Mouse (Mus musculus): ENCODE results near the gene Mybph. TPM values are rescaled to one million over a fixed set of nuclear protein-coding genes. Genes with fewer than 3 reads are reported as not detected.

The Mybph gene
- total and polyA plus RNA-seq, 3 experiments = not detected

DNA sequence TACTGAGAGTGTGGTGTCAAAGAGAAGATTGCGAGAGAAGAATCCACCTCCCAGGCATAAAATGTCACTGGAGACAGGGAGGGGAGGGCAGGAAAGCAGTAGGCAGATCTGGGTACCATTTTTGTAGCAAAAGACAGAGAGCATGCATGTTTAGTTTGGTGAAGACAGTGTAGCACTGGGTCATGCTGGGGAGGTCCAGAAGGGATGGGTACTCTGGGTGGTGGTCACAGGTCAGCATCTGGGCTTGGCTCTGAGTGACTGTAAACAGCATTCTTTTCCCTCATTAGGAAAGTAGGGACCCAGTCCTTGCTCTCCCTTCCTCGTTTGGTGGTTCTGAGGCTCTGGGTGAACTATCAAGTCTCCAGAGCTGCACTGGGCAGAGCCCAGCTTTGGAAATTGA lies 7.2 kb downstream of the Mybph start:
- Histone ChIP-seq H3K36me3 (ENCODE audit: control insufficient read depth in 1 of 2, insufficient read depth in 2 of 2, low read length in 2 of 2) (peaks cover 0 to 7% of the 10 kb centered on the region in 2 experiments; a peak in 2 of 4 replicates), H3K27me3 (ENCODE audit: control insufficient read depth in 1 of 2, insufficient read depth in 2 of 2, low read length in 2 of 2) (no peaks in the 10 kb centered on the region), H3K4me3 (ENCODE audit: control insufficient read depth in 1 of 2, insufficient read depth in 1 of 2, low read depth in 2 of 2, low read length in 2 of 2) (no peak overlapping the region), H3K79me2 (ENCODE audit: control insufficient read depth, insufficient read depth, low read length, poor library complexity) (no peaks in the 10 kb centered on the region), H3K4me1 (ENCODE audit: control insufficient read depth in 1 of 2, insufficient read depth in 2 of 2, low read length in 2 of 2) (peaks cover 0 to 13% of the 10 kb centered on the region in 2 experiments; a peak in 2 of 4 replicates), H3K27ac (ENCODE audit: control insufficient read depth, low read depth, low read length) (no peak overlapping the region), H3K9ac (ENCODE audit: control insufficient read depth, low read depth, low read length, poor library complexity, severe bottlenecking) (no peak overlapping the region), H3K9me3 (replicated peaks; ENCODE audit: insufficient read depth, low read length) (no peaks in the 10 kb centered on the region)
- DNase-seq (ENCODE audit: low read depth, low spot score) = no peak
- TF ChIP-seq ZC3H11A (IDR thresholded peaks at IDR 0.05; ENCODE audit: low read depth, low read length) (no peak), MAFK (IDR thresholded peaks at IDR 0.05; ENCODE audit: borderline replicate concordance, low read depth, low read length) (no peak), RCOR1 (IDR thresholded peaks at IDR 0.05; ENCODE audit: low read depth, low read length) (no peak)

DNA sequence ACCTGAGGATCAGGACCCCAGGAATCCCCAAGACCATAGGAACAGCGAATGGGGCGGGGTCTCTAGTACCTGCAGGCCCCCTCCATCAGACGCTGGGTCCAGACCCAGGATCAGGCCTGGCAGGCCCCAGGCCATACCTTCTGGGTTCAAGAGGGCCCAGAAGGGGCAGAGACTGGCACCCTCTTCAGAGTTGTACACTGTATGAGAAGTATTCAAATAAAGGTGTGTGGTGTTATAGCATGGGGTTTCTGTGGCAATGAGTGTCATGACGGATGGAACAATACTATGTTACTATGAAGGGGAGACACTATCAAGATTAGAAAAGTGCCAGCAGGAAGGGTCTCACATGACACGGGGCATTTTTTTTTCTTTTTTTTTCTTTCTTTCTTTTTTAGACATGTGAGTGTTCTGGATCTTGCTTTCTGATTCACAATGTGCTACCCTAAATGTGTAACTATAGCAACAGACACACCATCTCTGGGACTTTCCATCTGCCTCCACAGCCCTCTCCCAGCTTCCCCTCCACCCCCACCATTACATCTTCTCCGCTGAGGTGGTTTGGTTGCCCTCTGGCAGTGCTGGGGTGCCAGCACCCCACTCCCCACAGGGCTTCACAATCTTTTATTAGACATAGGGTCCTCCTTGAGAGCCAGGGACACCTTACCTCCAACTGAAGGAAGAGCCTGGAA lies 7.9 kb downstream of the Mybph start:
- H3K4me1 ChIP-seq (ENCODE audit: control insufficient read depth in 1 of 2, insufficient read depth in 2 of 2, low read length in 2 of 2) = peaks cover 0 to 12% of the 10 kb centered on the region in 2 experiments; a peak in 2 of 4 replicates
- peaks cover 0 to 9% of the 10 kb centered on the region in 2 experiments; a peak in 2 of 4 replicates for H3K36me3 ChIP-seq (ENCODE audit: control insufficient read depth in 1 of 2, insufficient read depth in 2 of 2, low read length in 2 of 2)
- H3K27ac ChIP-seq (ENCODE audit: control insufficient read depth, low read depth, low read length) = no peak overlapping the region
- H3K9ac ChIP-seq (ENCODE audit: control insufficient read depth, low read depth, low read length, poor library complexity, severe bottlenecking) = no peak overlapping the region
- no peak overlapping the region for H3K4me3 ChIP-seq (ENCODE audit: control insufficient read depth in 1 of 2, insufficient read depth in 1 of 2, low read depth in 2 of 2, low read length in 2 of 2)
- no peak for TF ChIP-seq TAL1 (IDR thresholded peaks at IDR 0.05; ENCODE audit: low read length)
- no peak for TF ChIP-seq ZMIZ1 (IDR thresholded peaks at IDR 0.05; ENCODE audit: low read depth, low read length)
- TF ChIP-seq NRF1 (IDR thresholded peaks at IDR 0.05; ENCODE audit: insufficient read depth, low read depth, low read length, poor library complexity, severe bottlenecking) = no peak
- TF ChIP-seq TCF12 (IDR thresholded peaks at IDR 0.05; ENCODE audit: low read depth, low read length) = no peak
- no peak for TF ChIP-seq CTCF (IDR thresholded peaks at IDR 0.05 in 2 of 3, conservative IDR thresholded peaks at IDR 0.05 in 1 of 3; ENCODE audit: control insufficient read depth in 1 of 3, insufficient read depth in 1 of 3, low read depth in 2 of 3, low read length in 3 of 3, poor library complexity in 1 of 3, severe bottlenecking in 1 of 3)
- H3K9me3 ChIP-seq (replicated peaks; ENCODE audit: insufficient read depth, low read length) = no peaks in the 10 kb centered on the region
- DNase-seq (ENCODE audit: low read depth, low spot score) = no peak
- no peaks in the 10 kb centered on the region for H3K79me2 ChIP-seq (ENCODE audit: control insufficient read depth, insufficient read depth, low read length, poor library complexity)
- no peaks in the 10 kb centered on the region for H3K27me3 ChIP-seq (ENCODE audit: control insufficient read depth in 1 of 2, insufficient read depth in 2 of 2, low read length in 2 of 2)

DNA sequence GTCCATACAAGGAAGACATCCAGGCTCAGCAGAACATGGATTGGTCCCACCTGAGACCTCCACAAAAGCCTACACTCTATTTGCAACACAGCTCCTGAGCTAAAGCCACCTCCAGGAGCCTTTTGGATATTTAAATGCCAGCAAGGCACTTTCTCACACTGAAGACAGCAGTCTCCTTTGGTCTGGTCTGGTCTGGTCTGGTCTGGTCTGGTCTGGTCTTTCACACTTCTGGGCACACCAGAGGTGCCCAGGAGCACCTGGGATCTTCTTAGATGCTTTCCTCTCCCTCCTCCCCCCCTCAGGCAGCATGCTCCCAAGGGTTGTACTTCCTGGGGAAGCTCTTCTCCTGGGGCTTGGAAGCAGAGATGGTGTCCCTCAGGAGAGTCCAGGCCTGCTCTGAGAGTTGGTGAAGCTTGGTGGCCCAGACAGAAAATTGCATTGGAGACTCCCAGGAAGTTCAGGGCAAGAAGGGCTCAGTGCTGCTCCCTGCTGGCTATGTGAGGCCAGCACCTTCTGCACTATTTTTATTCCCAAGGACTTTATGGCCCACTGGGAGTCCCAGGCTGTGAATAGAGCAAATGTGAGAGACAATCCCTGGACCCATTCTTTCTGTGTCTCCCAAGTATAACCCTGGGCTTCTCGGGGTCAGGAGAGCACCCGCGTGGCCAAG lies 8.6 kb downstream of the Mybph start:
- Histone ChIP-seq H3K27ac (ENCODE audit: control insufficient read depth, low read depth, low read length) (no peak overlapping the region), H3K36me3 (ENCODE audit: control insufficient read depth in 1 of 2, insufficient read depth in 2 of 2, low read length in 2 of 2) (peaks cover 0 to 13% of the 10 kb centered on the region in 2 experiments; a peak in 2 of 4 replicates), H3K9me3 (replicated peaks; ENCODE audit: insufficient read depth, low read length) (no peaks in the 10 kb centered on the region), H3K79me2 (ENCODE audit: control insufficient read depth, insufficient read depth, low read length, poor library complexity) (no peaks in the 10 kb centered on the region), H3K4me3 (ENCODE audit: control insufficient read depth in 1 of 2, insufficient read depth in 1 of 2, low read depth in 2 of 2, low read length in 2 of 2) (no peak overlapping the region), H3K27me3 (ENCODE audit: control insufficient read depth in 1 of 2, insufficient read depth in 2 of 2, low read length in 2 of 2) (no peaks in the 10 kb centered on the region), H3K4me1 (ENCODE audit: control insufficient read depth in 1 of 2, insufficient read depth in 2 of 2, low read length in 2 of 2) (peaks cover 0 to 16% of the 10 kb centered on the region in 2 experiments; a peak in 2 of 4 replicates), H3K9ac (ENCODE audit: control insufficient read depth, low read depth, low read length, poor library complexity, severe bottlenecking) (no peak overlapping the region)
- DNase-seq (ENCODE audit: low read depth, low spot score) = peak; percentile 54
- TF ChIP-seq KAT2A (conservative IDR thresholded peaks at IDR 0.05; ENCODE audit: low read depth, low read length) = no peak
- TF ChIP-seq SMC3 (IDR thresholded peaks at IDR 0.05; ENCODE audit: low read depth, low read length) = peak; percentile 76
- peak; percentile 70 to 82 (median 82) for TF ChIP-seq CTCF (IDR thresholded peaks at IDR 0.05 in 2 of 3, conservative IDR thresholded peaks at IDR 0.05 in 1 of 3; ENCODE audit: control insufficient read depth in 1 of 3, insufficient read depth in 1 of 3, low read depth in 2 of 3, low read length in 3 of 3, poor library complexity in 1 of 3, severe bottlenecking in 1 of 3)
- peak; percentile 26 for TF ChIP-seq RAD21 (IDR thresholded peaks at IDR 0.05; ENCODE audit: low read depth, low read length)
- peak; percentile 13; the same call in 1 of the 2 replicates for TF ChIP-seq ZC3H11A (IDR thresholded peaks at IDR 0.05; ENCODE audit: low read depth, low read length)
